Mouse (Mus musculus) ES-CJ7 (cell line): ENCODE measurements around the gene Gm2056.
"Not testable (repeated sequence)": the region's sequence is repeated elsewhere in the genome, so short reads cannot be mapped to it uniquely, and the experiment has no call there.

Experiments used
- DNase-seq: peaks from one replicate; pipeline ENCODE4 v3.0.0; 2011; ENCODE audit warnings: low read depth, low spot score

Gm2056 gene

GRCm38 (mm10) chr12:88026704-88027103, at the start of gene Gm2056:
TSS of gene Gm2056 (plus strand) at chr12:88027004.
- DNase-seq, result not testable (repeated sequence)

DNA sequence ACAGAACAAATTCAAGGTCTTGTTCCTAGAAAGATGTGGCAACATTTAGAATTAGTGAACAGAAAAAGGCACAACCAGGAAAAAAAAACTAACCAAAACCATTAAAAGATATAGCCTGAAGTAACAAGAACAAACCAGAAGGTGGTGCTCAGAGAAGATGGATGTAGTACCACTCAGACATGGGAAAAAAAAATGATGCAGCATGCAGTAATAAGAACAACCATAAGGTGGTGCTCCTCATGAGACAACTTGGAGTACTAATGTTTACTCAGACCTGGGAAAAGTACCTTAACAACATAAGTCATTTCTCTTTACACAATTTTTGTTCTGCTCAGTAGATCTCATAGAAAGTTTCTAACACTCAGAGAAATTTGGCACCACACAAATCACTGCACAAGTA, 42.8 kb upstream of the Gm2056 start:
- peak; percentile 27 for DNase-seq

DNA sequence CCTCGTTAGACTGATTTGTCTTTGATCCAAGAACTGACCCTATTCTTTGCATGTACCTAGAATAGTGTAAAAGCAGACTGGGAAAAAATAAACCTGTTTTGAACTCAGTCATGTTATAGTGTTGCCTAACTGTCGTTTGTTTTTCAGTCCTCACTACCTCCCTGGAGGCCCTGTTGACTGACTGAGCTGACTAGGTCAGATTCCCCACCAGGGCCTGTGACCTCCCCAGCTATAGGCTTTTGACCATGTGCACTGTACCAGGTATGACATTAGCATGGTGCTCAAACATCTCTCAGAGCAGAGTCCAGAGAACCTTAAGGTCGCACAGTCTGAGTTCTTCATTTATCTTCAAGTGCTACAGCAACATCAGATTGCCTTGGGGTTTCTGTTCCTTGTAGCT, 22.7 kb upstream of the Gm2056 start:
- not testable (repeated sequence) for DNase-seq

DNA sequence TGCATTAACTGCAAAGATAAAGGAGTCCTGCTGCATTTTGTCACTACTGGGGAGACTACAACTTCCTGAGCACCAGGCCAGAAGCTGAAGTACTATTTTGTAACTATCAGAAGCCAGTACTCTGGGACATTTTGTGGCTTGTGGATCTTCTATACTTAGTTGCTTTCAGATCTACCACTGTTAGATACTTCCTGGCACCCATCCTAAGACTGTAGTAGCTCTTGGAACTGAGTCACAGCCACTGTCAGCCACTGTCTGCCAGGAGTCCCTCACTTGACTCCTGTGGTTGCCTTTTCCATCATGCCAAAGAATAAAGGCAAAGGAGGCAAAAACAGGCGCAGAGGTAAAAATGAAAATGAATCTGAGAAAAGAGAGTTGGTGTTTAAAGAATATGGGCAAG, 15.3 kb upstream of the Gm2056 start, which contains the start of gene Gm2075:
Gm2075 (plus strand) TSS at position 301 of the 400 bp plus-strand sequence.
- DNase-seq, result not testable (repeated sequence)

DNA sequence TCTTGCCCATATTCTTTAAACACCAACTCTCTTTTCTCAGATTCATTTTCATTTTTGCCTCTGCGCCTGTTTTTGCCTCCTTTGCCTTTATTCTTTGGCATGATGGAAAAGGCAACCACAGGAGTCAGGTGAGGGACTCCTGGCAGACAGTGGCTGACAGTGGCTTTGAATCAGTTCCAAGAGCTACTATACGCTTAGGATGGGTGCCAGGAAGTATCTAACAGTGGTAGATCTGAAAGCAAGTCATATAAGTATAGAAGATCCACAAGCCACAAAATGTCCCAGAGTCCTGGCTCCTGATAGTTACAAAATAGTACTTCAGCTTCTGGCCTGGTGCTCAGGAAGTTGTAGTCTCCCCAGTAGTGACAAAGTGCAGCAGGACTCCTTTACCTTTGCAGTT, 8.1 kb upstream of the Gm2056 start, which contains the start of gene Gm6803:
Gm6803 (minus strand) TSS at position 101 of the 400 bp plus-strand sequence.
- not testable (repeated sequence) for DNase-seq

- DNase-seq, result not testable (repeated sequence)
These were observed 5.4 kb downstream of the Gm2056 start for GRCm38 (mm10) chr12:88032250-88032649.

- not testable (repeated sequence) for DNase-seq
These were observed 12.3 kb downstream of the Gm2056 start for GRCm38 (mm10) chr12:88039062-88039461.

DNA sequence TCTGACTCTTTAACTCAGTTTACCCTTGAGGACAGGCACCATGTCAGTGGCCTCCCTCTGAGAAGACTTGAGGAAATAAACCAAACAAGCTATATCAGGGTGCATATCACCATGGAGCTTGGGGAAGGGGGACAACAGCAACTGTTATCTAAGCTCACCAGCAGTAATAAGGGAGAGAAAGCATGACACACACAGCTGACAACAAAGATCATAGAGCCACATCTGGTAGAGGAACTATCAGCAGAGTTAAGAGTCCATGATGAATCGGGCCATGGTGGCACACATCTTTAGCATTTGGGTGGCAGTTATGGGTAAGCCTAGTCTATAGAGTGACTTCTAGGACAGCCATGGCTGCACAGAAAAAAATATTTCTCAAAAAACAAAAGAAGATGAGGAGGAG, 12.9 kb downstream of the Gm2056 start:
- DNase-seq, result not testable (repeated sequence)

GRCm38 (mm10) chr12:88045226-88045625, 18.4 kb downstream of the Gm2056 start:
- DNase-seq, result peak; percentile 90
